Mouse (Mus musculus) cerebellum, adult 11 months (tissue): Measurements from ENCODE around the gene Pld4.

Experiments
- DNase-seq: peaks from one replicate; pipeline ENCODE4 v3.0.0; 2022

Gene Pld4

GRCm38 (mm10) chr12:112768166-112768565 is 7.7 kb downstream of the Pld4 start:
- no peak for DNase-seq

- no peak for DNase-seq
Measured at GRCm38 (mm10) chr12:112769031-112769430, 8.6 kb downstream of the Pld4 start.

- no peak for DNase-seq
Measured at GRCm38 (mm10) chr12:112769751-112770150, 9.3 kb downstream of the Pld4 start.

- DNase-seq = no peak
Measured at GRCm38 (mm10) chr12:112770396-112770795, 9.9 kb downstream of the Pld4 start.

- no peak for DNase-seq
Measured at GRCm38 (mm10) chr12:112772306-112772705, 11.9 kb downstream of the Pld4 start.

- no peak for DNase-seq
Measured at GRCm38 (mm10) chr12:112773366-112773765, 12.9 kb downstream of the Pld4 start.

GRCm38 (mm10) chr12:112774026-112774425 is 13.6 kb downstream of the Pld4 start:
- DNase-seq = no peak

GRCm38 (mm10) chr12:112774481-112774880 is 14.0 kb downstream of the Pld4 start:
- DNase-seq = no peak

- DNase-seq = no peak
Measured at GRCm38 (mm10) chr12:112791026-112791425, 30.6 kb downstream of the Pld4 start.

GRCm38 (mm10) chr12:112793601-112794355 is 33.3 kb downstream of the Pld4 start:
- no peak for DNase-seq

- DNase-seq = no peak
Measured at GRCm38 (mm10) chr12:112794356-112794816, 33.9 kb downstream of the Pld4 start.

- DNase-seq = no peak
Measured at GRCm38 (mm10) chr12:112794998-112795397, 34.5 kb downstream of the Pld4 start.

- no peak for DNase-seq
Measured at GRCm38 (mm10) chr12:112795466-112796104, 35.1 kb downstream of the Pld4 start.

GRCm38 (mm10) chr12:112796551-112797510 is 36.4 kb downstream of the Pld4 start:
- DNase-seq = no peak

GRCm38 (mm10) chr12:112797672-112798331 is 37.3 kb downstream of the Pld4 start:
- DNase-seq = no peak

GRCm38 (mm10) chr12:112798332-112798681 is 37.9 kb downstream of the Pld4 start:
- no peak for DNase-seq

- no peak for DNase-seq
Measured at GRCm38 (mm10) chr12:112798716-112799115, 38.3 kb downstream of the Pld4 start.

GRCm38 (mm10) chr12:112799237-112799970 is 38.9 kb downstream of the Pld4 start:
- no peak for DNase-seq

GRCm38 (mm10) chr12:112800476-112800875 is 40.0 kb downstream of the Pld4 start:
- DNase-seq = peak; percentile 69

- DNase-seq = no peak
Measured at GRCm38 (mm10) chr12:112801864-112802846, 41.7 kb downstream of the Pld4 start, which contains the start of gene Ahnak2. Ahnak2 (minus strand) TSS chr12:112802657.

- no peak for DNase-seq
Measured at GRCm38 (mm10) chr12:112802917-112803316, 42.5 kb downstream of the Pld4 start.
